Mouse (Mus musculus) cerebellum, adult 11 months (tissue): ENCODE data around the gene Tmf1.

Source experiments
- DNase-seq: peaks from one replicate; pipeline ENCODE4 v3.0.0; 2022

The Tmf1 gene

GRCm38 (mm10) chr6:97104264-97104852 lies 74.6 kb downstream of the Tmf1 start:
- no peak for DNase-seq
